Mouse (Mus musculus): ENCODE results near the gene Cenpn. TPM values are rescaled to one million over a fixed set of nuclear protein-coding genes. Genes with fewer than 3 reads are reported as not detected.

Gene Cenpn
- total and polyA plus RNA-seq, 2 experiments from 2014 or later, result 2.6 to 5.8 TPM

- DNase-seq (ENCODE audit: low spot score) (no peak), ATAC-seq (ENCODE audit: low FRiP score) (no peak)
- H3K9me3 ChIP-seq (ENCODE audit: low read length), result no peaks in the 10 kb centered on the region
- H3K4me1 ChIP-seq (ENCODE audit: insufficient read depth, low read length), result no peaks in the 10 kb centered on the region
- H3K27ac ChIP-seq (ENCODE audit: low read depth, low read length), result no peak overlapping the region
- H3K4me2 ChIP-seq (ENCODE audit: low read depth, low read length, poor library complexity, severe bottlenecking), result no peak overlapping the region
- WGBS, result 39% methylated on average over 5 of the region's 5 CpGs
- H3K4me3 ChIP-seq (ENCODE audit: low read depth, low read length), result no peak overlapping the region
- H3K27me3 ChIP-seq (ENCODE audit: insufficient read depth, low read length), result no peaks in the 10 kb centered on the region
- no peak overlapping the region for H3K9ac ChIP-seq (replicated peaks; ENCODE audit: low read length, poor library complexity, severe bottlenecking)
- H3K36me3 ChIP-seq (ENCODE audit: insufficient read depth, low read length), result peaks cover 4% of the 10 kb centered on the region; the same call in 1 of the 2 replicates
- TF ChIP-seq CTCF (IDR thresholded peaks at IDR 0.05), result no peak
Observed at GRCm38 (mm10) chr8:116975066-116975465, 53.5 kb downstream of the Cenpn start.

- Histone ChIP-seq H3K36me3 (ENCODE audit: insufficient read depth, low read length) (peaks cover under 1% of the 10 kb centered on the region; the same call in 1 of the 2 replicates), H3K4me2 (ENCODE audit: low read depth, low read length, poor library complexity, severe bottlenecking) (no peak overlapping the region), H3K27me3 (ENCODE audit: insufficient read depth, low read length) (no peaks in the 10 kb centered on the region), H3K27ac (ENCODE audit: low read depth, low read length) (no peak overlapping the region), H3K4me1 (ENCODE audit: insufficient read depth, low read length) (no peaks in the 10 kb centered on the region), H3K9ac (replicated peaks; ENCODE audit: low read length, poor library complexity, severe bottlenecking) (no peak overlapping the region), H3K9me3 (ENCODE audit: low read length) (no peaks in the 10 kb centered on the region), H3K4me3 (ENCODE audit: low read depth, low read length) (no peak overlapping the region)
- 68% methylated on average over 5 of the region's 5 CpGs for WGBS
- no peak for TF ChIP-seq CTCF (IDR thresholded peaks at IDR 0.05)
- ATAC-seq (ENCODE audit: low FRiP score) (no peak), DNase-seq (ENCODE audit: low spot score) (no peak)
Observed at GRCm38 (mm10) chr8:116975606-116976005, 54.1 kb downstream of the Cenpn start.

DNA sequence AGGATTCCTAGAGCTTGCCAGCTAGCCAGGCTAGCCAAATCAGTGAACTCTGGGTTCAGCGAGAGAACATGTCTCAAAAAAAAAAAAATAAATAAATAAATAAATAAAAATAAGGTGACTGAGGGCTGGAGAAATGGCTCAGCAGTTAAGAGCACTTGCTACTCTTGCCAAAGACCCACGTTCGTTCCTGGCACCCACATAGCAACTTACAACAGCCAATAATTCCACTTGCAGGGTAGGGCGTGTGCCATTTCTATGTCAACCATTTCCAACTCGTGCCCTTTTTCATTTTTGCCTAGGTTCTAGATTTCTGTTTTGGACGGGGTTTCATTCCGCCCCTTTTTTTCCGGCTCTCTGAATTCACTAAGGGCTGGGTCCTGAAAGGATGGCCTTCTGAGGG is 56.5 kb downstream of the Cenpn start:
- H3K4me1 ChIP-seq (ENCODE audit: insufficient read depth, low read length), result no peaks in the 10 kb centered on the region
- WGBS, result 32% methylated on average over 8 of the region's 8 CpGs
- H3K36me3 ChIP-seq (ENCODE audit: insufficient read depth, low read length), result no peaks in the 10 kb centered on the region; the same call in 1 of the 2 replicates
- no peak for TF ChIP-seq CTCF (IDR thresholded peaks at IDR 0.05)
- no peaks in the 10 kb centered on the region for H3K27me3 ChIP-seq (ENCODE audit: insufficient read depth, low read length)
- ATAC-seq (ENCODE audit: low FRiP score) (no peak), DNase-seq (ENCODE audit: low spot score) (no peak)
- H3K27ac ChIP-seq (ENCODE audit: low read depth, low read length), result 0 out of 2 replicates have a peak overlapping the region, but pooled peaks have one; percentile 38
- peak overlapping the region; percentile 80 for H3K4me2 ChIP-seq (ENCODE audit: low read depth, low read length, poor library complexity, severe bottlenecking)
- peak overlapping the region; percentile 83 for H3K4me3 ChIP-seq (ENCODE audit: low read depth, low read length)
- H3K9ac ChIP-seq (replicated peaks; ENCODE audit: low read length, poor library complexity, severe bottlenecking), result peak overlapping the region; percentile 47
- H3K9me3 ChIP-seq (ENCODE audit: low read length), result no peaks in the 10 kb centered on the region

DNA sequence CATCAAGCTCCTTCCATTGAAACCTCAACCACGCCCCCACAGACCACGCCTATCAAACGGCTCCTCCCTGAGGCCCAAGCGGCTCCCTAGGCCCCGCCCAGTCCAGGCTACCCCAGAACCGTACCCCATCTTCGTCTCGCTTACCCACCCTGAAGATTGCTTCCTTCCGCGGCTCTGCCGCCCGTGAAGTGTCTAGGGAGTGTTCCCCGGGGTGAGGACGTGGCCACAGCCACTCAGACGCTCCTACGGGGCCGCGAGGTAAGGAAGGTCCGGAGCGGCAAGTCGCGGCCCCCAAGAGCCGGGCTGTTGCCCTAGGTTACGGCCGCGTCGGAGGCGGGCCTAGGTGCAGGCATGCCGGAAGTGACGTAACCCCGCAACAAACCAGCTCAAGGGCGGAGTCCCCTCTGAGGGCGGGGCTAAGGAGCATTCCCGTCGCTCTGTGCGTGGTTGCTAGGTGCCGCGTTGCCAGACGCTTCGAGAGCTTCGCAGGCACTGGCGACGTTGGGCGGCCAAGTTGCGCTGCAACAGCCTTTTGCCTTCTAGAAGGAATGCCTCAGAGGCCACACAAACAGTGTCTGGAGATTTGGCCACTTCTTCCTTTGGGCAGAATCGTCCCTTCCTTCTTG is 57.2 kb downstream of the Cenpn start, which contains the start of gene 1700030J22Rik:
Gene 1700030J22Rik (minus strand): TSS at position 329 of the 626 bp plus-strand sequence.
- no peaks in the 10 kb centered on the region for H3K27me3 ChIP-seq (ENCODE audit: insufficient read depth, low read length)
- H3K9ac ChIP-seq (replicated peaks; ENCODE audit: low read length, poor library complexity, severe bottlenecking), result peak within 1 kb of the TSS; percentile 47
- peak within 1 kb of the TSS; percentile 80 for H3K4me2 ChIP-seq (ENCODE audit: low read depth, low read length, poor library complexity, severe bottlenecking)
- peak; percentile 51; the same call in 1 of the 2 replicates for TF ChIP-seq CTCF (IDR thresholded peaks at IDR 0.05)
- H3K9me3 ChIP-seq (ENCODE audit: low read length), result no peaks in the 10 kb centered on the region
- DNase-seq (ENCODE audit: low spot score), result peak; percentile 99
- peak; percentile 99 for ATAC-seq (ENCODE audit: low FRiP score)
- H3K4me3 ChIP-seq (ENCODE audit: low read depth, low read length), result peak within 1 kb of the TSS; percentile 83
- H3K27ac ChIP-seq (ENCODE audit: low read depth, low read length), result 0 out of 2 replicates have a peak within 1 kb of the TSS, but pooled peaks have one; percentile 38
- no peaks in the 10 kb centered on the region for H3K4me1 ChIP-seq (ENCODE audit: insufficient read depth, low read length)
- no peaks in the 10 kb centered on the region for H3K36me3 ChIP-seq (ENCODE audit: insufficient read depth, low read length)
- WGBS, result under 1% methylated on average over 46 of the region's 46 CpGs

DNA sequence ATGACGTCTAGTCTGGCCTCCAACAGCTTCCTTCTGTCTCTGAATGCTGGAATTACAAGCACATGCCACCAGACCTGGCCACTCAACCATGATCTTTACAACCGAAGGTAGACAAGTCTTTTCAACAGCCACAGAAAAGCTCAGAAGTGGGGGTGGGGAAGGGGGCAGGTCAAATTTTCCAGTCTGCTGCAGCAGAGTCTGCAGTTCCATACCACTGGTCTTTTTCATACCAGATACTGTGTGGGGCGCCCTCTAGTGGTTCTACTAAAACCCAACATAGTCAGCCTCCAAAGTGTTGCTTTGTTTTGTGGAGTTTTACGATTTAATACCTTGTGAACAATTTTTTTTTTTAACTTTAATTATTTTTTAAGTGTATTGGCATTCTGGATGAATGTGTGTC is 58.6 kb downstream of the Cenpn start:
- no peak overlapping the region for H3K9ac ChIP-seq (replicated peaks; ENCODE audit: low read length, poor library complexity, severe bottlenecking)
- no peaks in the 10 kb centered on the region for H3K27me3 ChIP-seq (ENCODE audit: insufficient read depth, low read length)
- no peaks in the 10 kb centered on the region for H3K4me1 ChIP-seq (ENCODE audit: insufficient read depth, low read length)
- no peak overlapping the region for H3K27ac ChIP-seq (ENCODE audit: low read depth, low read length)
- ATAC-seq (ENCODE audit: low FRiP score), result no peak
- no peak overlapping the region for H3K4me2 ChIP-seq (ENCODE audit: low read depth, low read length, poor library complexity, severe bottlenecking)
- TF ChIP-seq CTCF (IDR thresholded peaks at IDR 0.05), result peak; percentile 86
- H3K36me3 ChIP-seq (ENCODE audit: insufficient read depth, low read length), result no peaks in the 10 kb centered on the region
- no peaks in the 10 kb centered on the region for H3K9me3 ChIP-seq (ENCODE audit: low read length)
- H3K4me3 ChIP-seq (ENCODE audit: low read depth, low read length), result no peak overlapping the region
- peak; percentile 79 for DNase-seq (ENCODE audit: low spot score)
- WGBS, result 15% methylated on average over 4 of the region's 4 CpGs

DNA sequence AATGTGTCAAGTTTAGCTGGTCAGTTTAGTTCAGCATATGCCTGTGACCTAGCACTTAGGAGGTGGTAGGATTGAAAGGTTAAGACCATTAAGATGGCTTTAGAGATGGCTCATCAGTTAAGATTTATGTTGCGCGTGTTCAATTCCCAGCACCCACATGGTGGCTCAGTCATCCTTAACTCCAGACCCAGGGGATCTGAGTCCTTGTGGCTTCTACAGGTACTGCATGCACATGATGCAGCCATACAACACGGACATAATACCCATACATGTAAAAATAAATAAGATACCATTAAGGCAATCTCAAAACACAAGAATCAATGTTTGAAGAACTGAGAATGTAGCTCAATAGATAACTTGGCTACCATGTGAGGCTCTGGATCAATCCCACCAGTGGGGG is 68.3 kb downstream of the Cenpn start:
- Histone ChIP-seq H3K4me2 (ENCODE audit: low read depth, low read length, poor library complexity, severe bottlenecking) (no peak overlapping the region), H3K27me3 (ENCODE audit: insufficient read depth, low read length) (no peaks in the 10 kb centered on the region), H3K9ac (replicated peaks; ENCODE audit: low read length, poor library complexity, severe bottlenecking) (no peak overlapping the region), H3K36me3 (ENCODE audit: insufficient read depth, low read length) (peaks cover 8% of the 10 kb centered on the region; the same call in 1 of the 2 replicates), H3K4me1 (ENCODE audit: insufficient read depth, low read length) (no peaks in the 10 kb centered on the region), H3K4me3 (ENCODE audit: low read depth, low read length) (no peak overlapping the region), H3K27ac (ENCODE audit: low read depth, low read length) (no peak overlapping the region), H3K9me3 (ENCODE audit: low read length) (no peaks in the 10 kb centered on the region)
- DNase-seq (ENCODE audit: low spot score), result no peak
- 0 out of 2 replicates have a peak, but pooled peaks have one; percentile 9 for TF ChIP-seq CTCF (IDR thresholded peaks at IDR 0.05)
- no peak for ATAC-seq (ENCODE audit: low FRiP score)
- 100% methylated on average over 3 of the region's 3 CpGs for WGBS

Other genes with a start within 250 kb of the Cenpn start
- gene Cdyl2, start 188.7 kb upstream of the Cenpn start, total RNA-seq (2014; rRNA removed), result 9.3 and 11.3 TPM in 2 replicates
- 16.0 and 16.1 TPM in 2 replicates for gene Cdyl2, start 188.7 kb upstream of the Cenpn start, polyA plus RNA-seq (2015; fragmentation: Nextera tagmentation; extraction: Ambion mirVana)
- 8.8 and 16.8 TPM in 2 replicates for gene Cmc2, start 275 bp upstream of the Cenpn start, total RNA-seq (2014; rRNA removed)
- gene Cmc2, start 275 bp upstream of the Cenpn start, polyA plus RNA-seq (2015; fragmentation: Nextera tagmentation; extraction: Ambion mirVana), result 24.8 and 24.9 TPM in 2 replicates
- 45.3 and 47.1 TPM in 2 replicates for gene Atmin, start 21.7 kb downstream of the Cenpn start, total RNA-seq (2014; rRNA removed)
- gene Atmin, start 21.7 kb downstream of the Cenpn start, polyA plus RNA-seq (2015; fragmentation: Nextera tagmentation; extraction: Ambion mirVana), result 20.1 and 22.7 TPM in 2 replicates
- 6.1 and 11.0 TPM in 2 replicates for gene 1700030J22Rik, start 57.2 kb downstream of the Cenpn start, total RNA-seq (2014; rRNA removed)
- 7.8 and 8.4 TPM in 2 replicates for gene 1700030J22Rik, start 57.2 kb downstream of the Cenpn start, polyA plus RNA-seq (2015; fragmentation: Nextera tagmentation; extraction: Ambion mirVana)
- gene Gcsh, start 71.8 kb downstream of the Cenpn start, total RNA-seq (2014; rRNA removed), result 46.5 and 53.8 TPM in 2 replicates
- 93.9 and 106 TPM in 2 replicates for gene Gcsh, start 71.8 kb downstream of the Cenpn start, polyA plus RNA-seq (2015; fragmentation: Nextera tagmentation; extraction: Ambion mirVana)
- gene Pkd1l2, start 160.7 kb downstream of the Cenpn start, total RNA-seq (2014; rRNA removed), result under 0.01 and 0.42 TPM in 2 replicates
- gene Pkd1l2, start 160.7 kb downstream of the Cenpn start, polyA plus RNA-seq (2015; fragmentation: Nextera tagmentation; extraction: Ambion mirVana), result 0.16 and 0.17 TPM in 2 replicates
- gene Bco1, start 174.1 kb downstream of the Cenpn start, total RNA-seq (2014; rRNA removed), result 0.14 and 0.27 TPM in 2 replicates
- gene Bco1, start 174.1 kb downstream of the Cenpn start, polyA plus RNA-seq (2015; fragmentation: Nextera tagmentation; extraction: Ambion mirVana), result 0.32 and 0.52 TPM in 2 replicates
- 13.5 and 14.2 TPM in 2 replicates for gene Gan, start 236.4 kb downstream of the Cenpn start, total RNA-seq (2014; rRNA removed)
- 4.0 and 4.6 TPM in 2 replicates for gene Gan, start 236.4 kb downstream of the Cenpn start, polyA plus RNA-seq (2015; fragmentation: Nextera tagmentation; extraction: Ambion mirVana)